Mouse (Mus musculus): ENCODE data around the gene Wdr46.

DNA sequence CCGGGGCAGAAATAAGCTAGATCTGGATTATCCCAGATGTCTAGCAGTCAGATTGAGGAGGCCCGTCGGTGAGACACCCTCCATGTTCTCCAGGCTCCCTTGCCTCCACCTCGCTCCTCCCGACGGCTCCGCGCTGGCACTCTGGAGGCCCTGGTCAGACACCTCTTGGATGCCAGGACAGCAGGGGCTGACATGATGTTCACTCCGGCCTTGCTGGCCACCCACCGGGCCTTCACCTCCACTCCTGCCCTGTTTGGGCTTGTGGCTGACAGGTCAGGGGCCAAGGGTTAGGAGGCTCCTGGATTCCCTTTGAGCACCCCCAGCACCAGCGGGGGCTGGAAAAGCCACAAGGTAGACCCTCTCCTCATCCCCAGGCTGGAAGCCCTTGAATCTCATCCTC, 8.5 kb upstream of the Wdr46 start:
- TF ChIP-seq CTCF (IDR thresholded peaks at IDR 0.05; ENCODE audit: insufficient read depth, low read depth, low read length) (no peak), POLR2A (IDR thresholded peaks at IDR 0.05; ENCODE audit: insufficient read depth, low read depth, low read length) (no peak)
